Comparison of ENCODE assay signal across 9 mouse cellular contexts in genomic region chr15:93227764-93228079, GRCm38 (mm10). TPM values are rescaled to one million over a fixed set of nuclear protein-coding genes. Genes with fewer than 3 reads are reported as not detected.
DNase-seq lines count a peak whose midpoint lies in the region; ATAC-seq and TF ChIP-seq lines count a peak whose summit lies in the region.
"Had no signal": no experiment of that assay in that cellular context is flagged by ENCODE, and none has a peak within 500 bp of the region (broad histone marks: within the 10 kb centered on the region; RNA-seq: fewer than 3 reads in every experiment).

No protein-coding gene starts in this region.

- H3K9me3 ChIP-seq in ES-Bruce4 (replicated peaks; ENCODE audit: control insufficient read depth, insufficient read depth, low read length, poor library complexity, severe bottlenecking) = no peaks in the 10 kb centered on the region
- no peaks in the 10 kb centered on the region for H3K9me3 ChIP-seq in midbrain, embryonic 15.5 days
- H3K9me3 ChIP-seq: G1E had no signal

- H3K27me3 ChIP-seq in ES-Bruce4 (ENCODE audit: control insufficient read depth, insufficient read depth, low read length, poor library complexity, severe bottlenecking) = no peaks in the 10 kb centered on the region
- no peaks in the 10 kb centered on the region for H3K27me3 ChIP-seq in midbrain, embryonic 15.5 days (replicated peaks)

- no peak for TF ChIP-seq POLR2A in ES-Bruce4 (IDR thresholded peaks at IDR 0.05; ENCODE audit: insufficient read depth, low read length)

- no peak overlapping the region for H3K27ac ChIP-seq in ES-Bruce4 (ENCODE audit: insufficient read depth, low read length)
- H3K27ac ChIP-seq in midbrain, embryonic 15.5 days = no peak overlapping the region

- TF ChIP-seq CTCF in ES-Bruce4 (IDR thresholded peaks at IDR 0.05; ENCODE audit: low read depth, low read length) = peak; percentile 80

- no peaks in the 10 kb centered on the region for H3K4me1 ChIP-seq in ES-Bruce4 (ENCODE audit: control insufficient read depth, insufficient read depth, low read length)
- peaks cover 3% of the 10 kb centered on the region; the same call in 1 of the 2 replicates for H3K4me1 ChIP-seq in midbrain, embryonic 15.5 days

- no peak overlapping the region for H3K4me2 ChIP-seq in midbrain, embryonic 15.5 days

- no peaks in the 10 kb centered on the region for H3K36me3 ChIP-seq in ES-Bruce4 (ENCODE audit: control insufficient read depth, insufficient read depth, low read length, poor library complexity, severe bottlenecking)
- H3K36me3 ChIP-seq in midbrain, embryonic 15.5 days (replicated peaks) = no peaks in the 10 kb centered on the region
- H3K36me3 ChIP-seq: G1E had no signal

- peak; percentile 23 to 31 for DNase-seq in cerebellum, adult 18-20 months
- DNase-seq in cerebellum, adult 11 months = no peak
- DNase-seq in cerebellum, postnatal 36 days = peak; percentile 19 to 30
- peak; percentile 17 to 61 for DNase-seq in layer of hippocampus, postnatal 14 days (ENCODE audit: low spot score in 2 of 2)
- DNase-seq in thymus, postnatal 4 days = peak; percentile 56

- WGBS in midbrain, embryonic 15.5 days = 27% methylated on average over 6 of the region's 6 CpGs

- no peak for TF ChIP-seq EP300 in ES-Bruce4 (IDR thresholded peaks at IDR 0.05; ENCODE audit: insufficient read depth, low read depth, low read length)

- H3K9ac ChIP-seq in ES-Bruce4 (ENCODE audit: low read depth, poor library complexity, severe bottlenecking) = no peak overlapping the region
- H3K9ac ChIP-seq in midbrain, embryonic 15.5 days = no peak overlapping the region

- H3K4me3 ChIP-seq in ES-Bruce4 (ENCODE audit: low read depth, low read length) = no peak overlapping the region
- H3K4me3 ChIP-seq in midbrain, embryonic 15.5 days = no peak overlapping the region

- ATAC-seq in hematopoietic stem cell, adult 5-6 weeks (replicated peaks in 1 of 2; ENCODE audit: insufficient read depth in 1 of 2, low FRiP score in 2 of 2, low TSS enrichment in 1 of 2, low read depth in 1 of 2, poor library complexity in 2 of 2, severe bottlenecking in 2 of 2) = peak; percentile 38 to 61; a peak in 1 of 4 replicates
- peak; percentile 65 for ATAC-seq in midbrain, embryonic 15.5 days (replicated peaks)

RNA-seq across cellular contexts. Expression of gene Gxylt1, which starts 47.3 kb away (rescaled TPM):
- 35.7 and 39.1 TPM in 2 replicates for polyA plus RNA-seq in ES-Bruce4 (2011; ENCODE audit: insufficient read depth, insufficient read length, low read depth, missing spikeins)
- 21.4 and 24.7 TPM in 2 replicates for total RNA-seq in hematopoietic stem cell, adult 5-6 weeks (2017)
- 1 to 10 TPM; 9.1 to 10.0 TPM for total RNA-seq in layer of hippocampus, postnatal 14 days (2021)
- polyA plus RNA-seq in midbrain, embryonic 15.5 days (2015; fragmentation: Nextera tagmentation; extraction: Ambion mirVana) = 6.1 and 7.3 TPM in 2 replicates
